Mouse (Mus musculus): ENCODE data around the gene Lpar5.
A peak's percentile ranks its signal among the peaks of the same experiment; 100 is the strongest.

The Lpar5 gene

DNA sequence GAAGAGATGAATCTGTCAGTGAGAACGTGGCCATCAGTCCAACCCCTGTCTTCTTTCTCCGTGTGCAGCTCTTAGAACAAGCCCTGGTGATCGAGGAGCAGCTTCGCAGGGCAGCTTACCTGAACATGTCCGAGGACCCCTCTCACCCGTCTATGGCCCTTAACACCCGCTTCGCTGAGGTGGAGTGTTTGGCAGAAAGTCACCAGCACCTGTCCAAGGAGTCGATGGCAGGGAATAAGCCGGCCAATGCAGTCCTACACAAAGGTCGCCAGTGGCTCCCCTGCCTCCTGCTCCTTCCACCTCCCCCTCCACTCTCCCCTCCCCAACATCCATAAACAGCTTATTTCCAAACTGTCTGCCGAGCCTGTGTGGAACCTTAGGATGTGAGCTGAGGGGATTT is 61.0 kb downstream of the Lpar5 start:
- no peak for DNase-seq (ENCODE audit: low spot score)

DNA sequence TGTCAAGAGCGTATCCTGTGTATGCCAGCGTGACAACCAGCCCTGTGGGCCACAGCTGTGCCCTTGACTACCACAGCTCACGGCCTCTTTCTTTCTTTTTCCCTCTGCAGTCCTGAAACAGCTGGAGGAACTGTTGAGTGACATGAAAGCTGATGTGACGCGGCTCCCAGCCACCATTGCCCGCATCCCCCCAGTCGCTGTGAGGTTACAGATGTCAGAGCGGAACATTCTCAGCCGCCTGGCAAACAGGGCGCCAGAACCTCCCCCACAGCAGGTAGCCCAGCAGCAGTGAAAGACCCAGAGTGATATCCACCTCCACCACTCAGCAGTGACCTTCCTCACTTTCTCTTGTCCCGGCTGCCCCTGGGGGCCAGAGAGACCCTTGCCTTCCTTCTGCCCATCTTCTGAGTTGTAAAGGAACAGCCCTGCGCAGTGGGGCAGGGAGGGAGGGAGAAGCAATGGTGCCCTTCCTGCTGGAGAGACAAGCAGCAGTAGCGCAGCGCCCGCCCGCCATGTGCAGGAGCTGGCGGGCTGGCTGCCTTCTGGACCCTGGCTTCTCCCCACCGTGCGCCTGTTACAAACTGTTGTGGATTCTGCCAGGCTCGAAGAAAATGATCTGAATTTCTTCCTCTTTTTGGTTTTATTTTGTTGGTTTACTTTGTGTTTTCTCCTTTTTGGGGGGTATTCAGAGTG is 62.1 kb downstream of the Lpar5 start:
- no peak for DNase-seq (ENCODE audit: low spot score)

DNA sequence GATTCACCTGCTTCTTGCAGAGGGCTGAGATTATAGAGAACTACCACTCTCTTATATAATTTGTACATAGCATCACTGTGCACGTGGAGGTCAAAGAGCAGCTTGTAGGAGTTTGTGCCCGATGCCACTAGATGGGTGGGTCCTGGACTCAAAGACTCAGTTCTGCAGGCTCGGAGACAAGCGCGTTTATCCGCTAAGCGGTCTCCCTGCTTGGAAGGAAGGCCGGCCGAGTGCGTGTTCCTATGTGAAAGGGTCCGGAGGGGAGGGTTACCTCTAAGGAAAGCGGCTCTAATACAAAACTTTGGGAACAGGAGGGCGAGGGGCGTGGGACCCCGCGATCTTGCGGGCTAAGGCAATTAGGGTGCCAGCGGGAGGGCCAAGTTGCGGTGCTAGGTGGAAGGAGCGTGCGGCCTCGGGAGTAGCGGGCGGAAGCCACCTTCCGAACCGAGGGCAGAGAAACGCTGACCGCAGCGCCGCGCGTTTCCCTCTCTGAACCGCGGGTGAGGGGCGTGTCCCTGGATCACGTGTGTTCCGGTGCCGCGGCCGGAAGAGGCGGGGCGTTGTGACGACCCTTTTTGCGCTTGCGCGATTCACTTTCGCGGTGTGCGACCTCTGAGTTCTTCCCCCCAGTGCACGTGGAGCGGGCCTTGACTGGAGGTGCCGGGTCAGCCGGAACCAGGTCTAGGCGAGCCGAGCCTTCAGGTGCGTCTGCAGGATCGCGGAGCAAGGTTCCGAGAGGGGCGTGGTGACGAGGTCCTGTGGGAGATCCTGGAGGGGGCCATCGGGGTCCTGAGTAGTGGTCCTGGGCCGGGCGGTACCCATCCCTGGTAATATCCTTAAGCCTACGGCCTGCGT is 63.8 kb downstream of the Lpar5 start, which contains the start of gene Nop2:
Nop2 (plus strand) TSS at position 608 of the 855 bp plus-strand sequence.
- DNase-seq (ENCODE audit: low spot score) = peak; percentile 54
